Mouse (Mus musculus) lung, postnatal 10 days (tissue): ENCODE measurements around the gene Amph.
A peak's percentile ranks its signal among the peaks of the same experiment; 100 is the strongest.
"Not testable (repeated sequence)": the region's sequence is repeated elsewhere in the genome, so short reads cannot be mapped to it uniquely, and the experiment has no call there.

Source experiments
- DNase-seq: peaks from one replicate; pipeline ENCODE4 v3.0.0; 2021

Gene Amph

GRCm38 (mm10) chr13:18948171-18949028 is at the start of gene Amph:
Amph (plus strand) TSS chr13:18948205.
- DNase-seq, result peak; percentile 85

GRCm38 (mm10) chr13:18903623-18904022 is 44.4 kb upstream of the Amph start:
- no peak for DNase-seq

GRCm38 (mm10) chr13:18914774-18915173 is 33.2 kb upstream of the Amph start:
- no peak for DNase-seq

GRCm38 (mm10) chr13:18933191-18933590 is 14.8 kb upstream of the Amph start:
- not testable (repeated sequence) for DNase-seq

- DNase-seq, result no peak
These were observed 319 bp upstream of the Amph start for GRCm38 (mm10) chr13:18947686-18948085.

GRCm38 (mm10) chr13:18949029-18949350 is 985 bp downstream of the Amph start:
- DNase-seq, result no peak

GRCm38 (mm10) chr13:18949626-18950200 is 1.7 kb downstream of the Amph start:
- DNase-seq, result peak; percentile 9

GRCm38 (mm10) chr13:18953575-18953974 is 5.6 kb downstream of the Amph start:
- DNase-seq, result no peak

GRCm38 (mm10) chr13:18956065-18956913 is 8.3 kb downstream of the Amph start:
- no peak for DNase-seq

- DNase-seq, result no peak
These were observed 9.0 kb downstream of the Amph start for GRCm38 (mm10) chr13:18957028-18957427.

- DNase-seq, result no peak
These were observed 24.6 kb downstream of the Amph start for GRCm38 (mm10) chr13:18972571-18972970.

GRCm38 (mm10) chr13:18974351-18974750 is 26.3 kb downstream of the Amph start:
- DNase-seq, result no peak

GRCm38 (mm10) chr13:18987266-18987665 is 39.3 kb downstream of the Amph start:
- DNase-seq, result no peak

GRCm38 (mm10) chr13:18988323-18988722 is 40.3 kb downstream of the Amph start:
- DNase-seq, result no peak

GRCm38 (mm10) chr13:18989185-18989714 is 41.2 kb downstream of the Amph start:
- no peak for DNase-seq

GRCm38 (mm10) chr13:19002502-19002901 is 54.5 kb downstream of the Amph start:
- no peak for DNase-seq

- DNase-seq, result no peak
These were observed 56.4 kb downstream of the Amph start for GRCm38 (mm10) chr13:19004406-19004805.

GRCm38 (mm10) chr13:19008440-19008839 is 60.4 kb downstream of the Amph start:
- DNase-seq, result no peak

GRCm38 (mm10) chr13:19014825-19015375 is 66.9 kb downstream of the Amph start:
- peak; percentile 22 for DNase-seq

GRCm38 (mm10) chr13:19021529-19021928 is 73.5 kb downstream of the Amph start:
- no peak for DNase-seq

GRCm38 (mm10) chr13:19022310-19022709 is 74.3 kb downstream of the Amph start:
- DNase-seq, result peak; percentile 16

GRCm38 (mm10) chr13:19025091-19025688 is 77.2 kb downstream of the Amph start:
- DNase-seq, result peak; percentile 22

- no peak for DNase-seq
These were observed 77.9 kb downstream of the Amph start for GRCm38 (mm10) chr13:19025906-19026305.
